Mouse (Mus musculus) R1 (cell line): ENCODE data around the gene Astl.
A peak's percentile ranks its signal among the peaks of the same experiment; 100 is the strongest.
"Not testable (repeated sequence)": the region's sequence is repeated elsewhere in the genome, so short reads cannot be mapped to it uniquely, and the experiment has no call there.

Experiments
- DNase-seq: peaks from one replicate; pipeline ENCODE4 v3.0.0-alpha.2; 2018; ENCODE audit warnings: low read depth, low spot score

Astl gene

GRCm38 (mm10) chr2:127338416-127338815 lies at the start of gene Astl:
TSS of gene Astl (plus strand) at chr2:127338639.
- DNase-seq: no peak

GRCm38 (mm10) chr2:127292250-127292649 lies 46.2 kb upstream of the Astl start:
- no peak for DNase-seq

GRCm38 (mm10) chr2:127297001-127297805 lies 41.2 kb upstream of the Astl start:
- no peak for DNase-seq

DNA sequence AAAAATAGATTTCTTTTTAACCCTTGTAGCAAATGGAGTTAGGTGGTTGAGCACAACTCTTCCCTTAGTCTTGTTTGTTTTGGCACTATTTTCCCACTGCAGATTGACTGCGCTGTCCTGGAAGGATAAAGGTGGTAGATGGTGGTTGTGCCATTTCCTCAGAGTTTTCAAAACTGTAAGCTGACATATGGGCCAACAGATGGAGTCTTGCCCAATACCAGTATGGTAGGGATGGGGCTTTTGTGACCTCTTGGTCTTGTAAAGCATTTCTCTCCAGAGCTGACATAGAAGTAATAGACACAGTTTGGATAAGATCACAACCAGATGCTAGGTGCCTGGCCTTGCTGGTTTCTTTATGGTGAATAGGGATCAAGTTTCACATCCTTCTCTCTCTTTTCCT lies 40.4 kb upstream of the Astl start:
- no peak for DNase-seq

GRCm38 (mm10) chr2:127300701-127301100 lies 37.7 kb upstream of the Astl start:
- peak; percentile 60 for DNase-seq

- DNase-seq: no peak
Measured at GRCm38 (mm10) chr2:127301883-127302282, 36.6 kb upstream of the Astl start.

GRCm38 (mm10) chr2:127304192-127304591 lies 34.2 kb upstream of the Astl start:
- not testable (repeated sequence) for DNase-seq

DNA sequence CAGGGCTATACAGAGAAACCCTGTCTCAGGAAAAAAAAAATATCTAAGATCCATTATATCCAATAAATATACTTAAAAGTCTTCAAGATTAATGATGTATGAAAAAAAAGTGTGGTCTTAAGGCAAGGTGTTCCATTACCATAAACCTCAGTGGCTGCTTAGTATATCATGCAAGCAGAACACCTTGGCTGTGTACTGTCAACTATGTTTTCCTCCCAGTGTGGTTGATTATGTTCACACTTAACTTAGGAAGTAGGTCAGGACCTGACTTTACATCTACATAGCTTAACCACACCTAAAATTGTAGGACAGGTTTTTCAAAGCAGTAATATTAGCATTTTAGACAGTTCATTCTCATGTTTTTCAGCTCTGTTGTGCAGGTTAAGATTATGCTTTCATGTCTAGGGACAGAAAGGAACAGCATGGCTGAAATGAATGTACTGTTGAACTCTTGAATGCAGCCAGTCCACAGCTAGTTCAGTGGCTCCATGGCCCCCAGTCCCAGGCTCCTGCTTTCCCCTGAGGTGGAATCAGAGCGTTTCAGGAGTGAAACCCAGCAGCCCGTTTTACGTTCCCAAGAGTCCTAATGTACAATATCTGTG lies 33.7 kb upstream of the Astl start:
- no peak for DNase-seq

DNA sequence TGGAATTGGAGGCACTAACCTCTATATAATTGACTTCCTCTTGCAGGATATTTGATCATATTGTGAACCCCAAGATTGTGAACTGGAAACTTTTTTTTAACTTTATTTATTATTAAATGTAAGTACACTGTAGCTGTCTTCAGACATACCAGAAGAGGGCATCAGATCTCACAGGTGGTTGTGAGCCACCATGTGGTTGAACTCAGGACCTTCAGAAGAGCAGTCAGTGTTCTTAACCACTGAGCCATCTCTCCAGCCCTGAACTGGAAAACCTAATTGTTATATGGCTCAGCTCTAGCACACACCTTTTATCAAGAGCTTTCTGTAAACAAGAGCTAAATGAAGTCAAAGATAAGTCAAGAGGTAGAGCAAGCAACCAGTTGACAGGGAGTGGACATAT lies 32.3 kb upstream of the Astl start:
- no peak for DNase-seq

DNA sequence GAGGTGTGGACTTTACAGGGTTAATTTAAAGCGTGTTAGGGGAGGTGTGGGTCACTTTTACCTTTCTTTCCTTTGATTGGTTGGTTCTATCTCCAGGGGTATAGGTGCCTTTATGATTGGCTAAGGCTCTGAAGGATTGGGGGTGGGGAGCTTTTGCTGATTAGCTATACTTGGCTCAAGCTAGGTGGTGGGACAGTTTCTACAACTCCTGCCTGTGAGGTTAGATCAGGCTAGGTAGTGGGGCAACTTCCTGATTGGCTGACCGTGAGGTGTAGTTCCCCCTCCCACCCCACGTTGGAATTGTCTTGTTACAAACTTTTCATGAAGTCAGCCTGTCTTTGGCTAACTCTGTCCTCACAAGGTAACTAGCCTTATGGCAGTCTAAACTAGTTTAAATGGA lies 31.3 kb upstream of the Astl start:
- peak; percentile 91 for DNase-seq

GRCm38 (mm10) chr2:127308660-127309059 lies 29.8 kb upstream of the Astl start:
- peak; percentile 72 for DNase-seq

DNA sequence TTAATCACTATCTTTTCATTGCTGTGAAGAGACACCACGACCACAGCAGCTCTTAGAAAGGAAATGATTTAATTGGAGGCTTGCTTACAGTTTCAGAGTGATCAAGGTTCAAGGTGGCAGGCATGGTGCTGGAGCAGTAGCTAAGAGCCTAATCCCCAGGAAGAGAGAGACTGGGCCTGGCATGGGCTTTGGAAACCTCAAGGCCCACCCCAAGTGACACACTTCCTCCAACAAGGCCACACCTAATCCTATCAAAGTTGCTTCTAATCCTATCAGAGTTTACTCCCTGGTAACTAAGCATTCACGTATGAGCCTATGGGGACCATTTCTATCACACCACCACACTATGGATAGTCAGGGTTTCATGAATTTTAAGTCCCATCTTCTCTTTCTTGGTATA lies 28.2 kb upstream of the Astl start:
- no peak for DNase-seq

DNA sequence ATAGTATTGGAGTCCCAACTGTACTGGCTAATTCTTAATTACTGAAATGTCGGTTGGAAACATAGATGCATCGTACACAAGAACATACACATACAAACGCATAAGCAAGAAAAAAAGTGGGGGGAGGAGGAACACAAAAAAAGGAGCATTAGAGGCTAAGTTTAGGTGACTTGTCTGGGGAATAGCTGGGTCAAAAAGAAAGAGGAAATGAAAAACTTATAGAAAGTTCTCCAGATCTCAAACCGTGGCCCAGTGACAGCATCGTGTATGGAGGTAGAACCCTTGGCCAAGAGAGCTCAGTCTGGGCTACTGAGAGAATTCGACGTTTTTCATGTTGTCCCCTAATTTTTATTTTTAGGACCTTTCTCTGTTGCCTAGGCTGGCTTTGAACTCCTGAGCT lies 27.8 kb upstream of the Astl start:
- DNase-seq: no peak

- no peak for DNase-seq
Measured at GRCm38 (mm10) chr2:127311193-127311592, 27.2 kb upstream of the Astl start.

DNA sequence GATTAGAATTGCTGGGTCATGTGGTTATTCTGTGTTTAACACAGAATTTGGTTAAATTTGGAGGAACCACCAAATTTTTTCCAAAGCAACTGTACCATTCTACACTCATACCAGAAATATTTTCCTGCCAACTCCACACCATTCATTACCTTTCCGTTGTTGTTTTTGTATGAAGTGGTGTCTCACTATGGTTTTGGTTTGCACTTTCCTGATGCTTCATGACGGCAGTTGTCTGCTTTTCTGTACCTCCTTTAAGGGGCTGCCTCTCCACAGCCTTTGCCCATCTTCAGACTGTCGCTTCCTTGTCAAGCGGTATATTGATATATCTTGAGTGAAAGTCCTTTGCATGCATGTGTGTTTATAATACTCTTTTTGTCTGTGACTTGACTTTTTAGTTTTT lies 25.6 kb upstream of the Astl start:
- no peak for DNase-seq

- DNase-seq: no peak
Measured at GRCm38 (mm10) chr2:127313878-127314277, 24.6 kb upstream of the Astl start.

DNA sequence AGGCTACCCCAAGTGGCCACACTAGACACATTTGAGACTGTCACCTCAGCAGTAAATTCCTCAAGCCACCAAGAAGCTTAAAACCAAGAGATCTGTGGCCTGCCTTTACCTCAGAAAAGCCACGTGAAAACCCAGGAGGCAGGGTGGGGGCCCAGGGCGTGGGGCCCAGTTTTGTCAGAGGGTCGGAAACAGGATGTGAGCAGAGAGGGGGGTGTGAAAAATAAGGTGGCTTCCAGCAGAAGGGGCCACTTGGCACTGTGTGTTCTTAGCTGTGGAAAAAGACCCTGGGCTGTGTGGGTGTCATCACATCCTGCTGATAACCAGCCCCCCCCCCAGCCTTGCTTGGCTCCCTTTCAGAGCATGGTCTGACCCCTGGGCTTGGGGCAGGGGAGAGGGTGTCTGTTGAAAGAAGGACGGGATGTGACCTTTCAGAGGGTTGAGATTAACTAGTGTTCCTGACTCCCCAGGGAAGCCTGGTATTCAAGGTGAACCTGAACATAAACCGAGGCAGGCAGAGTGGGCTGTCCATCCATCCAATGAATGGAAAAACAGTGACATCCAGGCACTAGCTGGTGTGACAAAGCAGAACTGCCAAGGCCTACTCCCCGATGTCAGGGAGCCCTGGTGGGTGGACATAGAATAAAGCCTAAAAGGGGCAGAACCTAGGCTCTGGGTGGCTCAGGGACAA lies 23.8 kb upstream of the Astl start:
- DNase-seq: no peak

DNA sequence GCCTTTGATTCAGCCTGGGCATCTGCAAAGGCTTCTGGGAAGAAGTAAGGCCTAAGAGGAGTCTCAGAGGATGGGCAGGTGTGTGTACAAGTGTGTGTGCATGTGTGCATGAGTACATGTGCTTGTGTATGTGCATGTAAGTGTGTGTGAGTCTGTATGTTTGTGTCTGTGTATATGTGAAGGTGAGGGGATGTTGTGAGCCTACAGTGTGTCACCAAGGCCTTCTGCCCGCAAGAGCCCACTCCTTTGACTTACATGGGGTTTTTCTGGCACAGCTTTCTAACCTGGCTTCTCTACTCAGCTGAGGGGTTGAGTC lies 23.3 kb upstream of the Astl start:
- DNase-seq: no peak

GRCm38 (mm10) chr2:127316431-127316830 lies 22.0 kb upstream of the Astl start:
- no peak for DNase-seq

- no peak for DNase-seq
Measured at GRCm38 (mm10) chr2:127318136-127318535, 20.3 kb upstream of the Astl start.

GRCm38 (mm10) chr2:127319071-127319470 lies 19.4 kb upstream of the Astl start:
- no peak for DNase-seq

DNA sequence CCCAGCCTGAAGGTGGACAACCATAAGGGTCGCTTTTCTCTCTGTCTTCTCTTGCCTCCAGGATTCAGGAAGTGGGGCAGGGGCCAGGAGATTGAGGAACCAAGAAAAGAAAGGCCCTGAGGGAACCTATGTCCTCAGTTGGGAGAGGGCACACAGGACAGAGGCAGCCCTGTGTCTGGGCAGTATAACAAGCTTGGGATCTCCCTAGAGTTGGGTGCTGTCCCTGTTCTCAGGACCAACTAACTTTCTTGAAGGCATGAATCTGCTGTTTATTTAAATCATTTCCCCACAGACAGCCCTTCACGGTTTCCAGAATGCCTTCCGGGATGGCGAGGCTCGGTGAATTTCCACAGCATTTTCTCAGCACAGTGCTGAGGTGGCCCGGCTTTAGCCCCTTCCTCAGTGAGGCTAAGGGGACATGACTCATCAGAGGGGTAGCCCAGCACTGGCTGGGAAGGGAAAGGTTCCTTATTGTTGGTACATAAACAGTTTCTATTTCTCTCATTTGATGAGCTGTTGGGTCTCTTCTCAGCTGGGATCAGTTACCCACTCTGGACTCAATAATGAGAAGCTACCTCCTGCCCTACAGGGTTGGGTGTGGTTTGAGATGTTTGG lies 15.7 kb upstream of the Astl start:
- no peak for DNase-seq

DNA sequence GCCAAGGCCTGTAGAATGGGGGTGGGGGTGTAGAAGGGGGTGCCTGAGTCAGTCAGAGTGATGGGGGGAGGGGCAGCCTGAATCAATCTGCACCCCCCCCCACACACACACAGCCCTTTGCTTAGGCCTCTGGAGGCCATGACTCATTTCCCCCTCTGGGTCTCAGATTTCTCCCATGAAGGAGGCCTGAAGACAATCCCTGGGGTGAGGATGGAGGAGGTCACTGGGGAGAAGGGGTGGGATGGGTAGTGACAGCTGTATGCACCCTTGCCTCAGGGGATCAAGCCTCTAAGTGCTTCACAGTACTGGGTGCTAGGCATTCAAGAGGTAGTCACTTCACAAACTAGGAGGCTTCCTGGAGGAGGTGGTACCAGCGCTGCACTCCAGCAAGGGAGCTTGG lies 14.8 kb upstream of the Astl start:
- no peak for DNase-seq
